Mouse (Mus musculus): ENCODE measurements around the gene Il10rb.

Gene Il10rb

GRCm38 (mm10) chr16:91461773-91462181 lies 55.8 kb downstream of the Il10rb start:
- in situ Hi-C loops (cut with MboI; ENCODE audit: low pct_unique_long_range_greater_than_20kb in 1 of 2, low sequenced_read_pairs in 2 of 2, unreplicated experiment in 1 of 2), result no loop called here

GRCm38 (mm10) chr16:91462644-91463043 lies 56.7 kb downstream of the Il10rb start:
- in situ Hi-C loops (cut with MboI; ENCODE audit: low pct_unique_long_range_greater_than_20kb in 1 of 2, low sequenced_read_pairs in 2 of 2, unreplicated experiment in 1 of 2), result no loop called here

GRCm38 (mm10) chr16:91463400-91463799 lies 57.4 kb downstream of the Il10rb start:
- in situ Hi-C loops (cut with MboI; ENCODE audit: low pct_unique_long_range_greater_than_20kb in 1 of 2, low sequenced_read_pairs in 2 of 2, unreplicated experiment in 1 of 2), result no loop called here

GRCm38 (mm10) chr16:91463836-91464400 lies 58.0 kb downstream of the Il10rb start:
- in situ Hi-C loops (cut with MboI; ENCODE audit: low pct_unique_long_range_greater_than_20kb in 1 of 2, low sequenced_read_pairs in 2 of 2, unreplicated experiment in 1 of 2), result no loop called here

- in situ Hi-C loops (cut with MboI; ENCODE audit: low pct_unique_long_range_greater_than_20kb in 1 of 2, low sequenced_read_pairs in 2 of 2, unreplicated experiment in 1 of 2), result no loop called here
These were observed 58.9 kb downstream of the Il10rb start for GRCm38 (mm10) chr16:91464594-91465504.

GRCm38 (mm10) chr16:91465505-91466240 lies 59.7 kb downstream of the Il10rb start:
- in situ Hi-C loops (cut with MboI; ENCODE audit: low pct_unique_long_range_greater_than_20kb in 1 of 2, low sequenced_read_pairs in 2 of 2, unreplicated experiment in 1 of 2), result no loop called here

- in situ Hi-C loops (cut with MboI; ENCODE audit: low pct_unique_long_range_greater_than_20kb in 1 of 2, low sequenced_read_pairs in 2 of 2, unreplicated experiment in 1 of 2), result no loop called here
These were observed 60.6 kb downstream of the Il10rb start for GRCm38 (mm10) chr16:91466566-91466965.

GRCm38 (mm10) chr16:91470470-91470869 lies 64.5 kb downstream of the Il10rb start:
- in situ Hi-C loops (cut with MboI; ENCODE audit: low pct_unique_long_range_greater_than_20kb in 1 of 2, low sequenced_read_pairs in 2 of 2, unreplicated experiment in 1 of 2), result no loop called here

GRCm38 (mm10) chr16:91471481-91471880 lies 65.5 kb downstream of the Il10rb start:
- in situ Hi-C loops (cut with MboI; ENCODE audit: low pct_unique_long_range_greater_than_20kb in 1 of 2, low sequenced_read_pairs in 2 of 2, unreplicated experiment in 1 of 2), result no loop called here
